Mouse (Mus musculus): ENCODE measurements around the gene Cabp2. TPM values are rescaled to one million over a fixed set of nuclear protein-coding genes. Genes with fewer than 3 reads are reported as not detected.

Cabp2 gene
- total and polyA plus RNA-seq, 2 experiments, result 0.27 to 0.37 TPM

- no peak for TF ChIP-seq POLR2A (IDR thresholded peaks at IDR 0.05; ENCODE audit: extremely low read depth, insufficient read depth, low read length)
- no peak for TF ChIP-seq CTCF (IDR thresholded peaks at IDR 0.05; ENCODE audit: low read depth, low read length)
- H3K4me3 ChIP-seq (ENCODE audit: insufficient read depth, low read depth, low read length), result no peak overlapping the region
- H3K27ac ChIP-seq (replicated peaks; ENCODE audit: insufficient read depth, low read depth, low read length), result peak overlapping the region; percentile 88
- peak overlapping the region; percentile 61; the same call in 1 of the 2 replicates for H3K9ac ChIP-seq (ENCODE audit: low read depth, low read length)
- no peaks in the 10 kb centered on the region for H3K79me2 ChIP-seq (ENCODE audit: control insufficient read depth, insufficient read depth, low read length)
- no peaks in the 10 kb centered on the region for H3K27me3 ChIP-seq (ENCODE audit: control insufficient read depth, insufficient read depth, low read length)
- H3K36me3 ChIP-seq (ENCODE audit: control insufficient read depth, insufficient read depth, low read length), result no peaks in the 10 kb centered on the region
- peak; percentile 69 for DNase-seq (ENCODE audit: extremely low read depth, low read depth, low spot score)
- WGBS, result 57% methylated on average over 6 of the region's 6 CpGs
- peaks cover 34% of the 10 kb centered on the region for H3K4me1 ChIP-seq (ENCODE audit: control insufficient read depth, insufficient read depth, low read length)
Measured at GRCm38 (mm10) chr19:4071406-4071805, 10.0 kb upstream of the Cabp2 start.

- H3K27ac ChIP-seq (replicated peaks; ENCODE audit: insufficient read depth, low read depth, low read length), result peak overlapping the region; percentile 78
- no peaks in the 10 kb centered on the region for H3K79me2 ChIP-seq (ENCODE audit: control insufficient read depth, insufficient read depth, low read length)
- DNase-seq (ENCODE audit: extremely low read depth, low read depth, low spot score), result peak; percentile 47
- WGBS, result 54% methylated on average over 6 of the region's 6 CpGs
- H3K4me3 ChIP-seq (ENCODE audit: insufficient read depth, low read depth, low read length), result no peak overlapping the region
- H3K4me1 ChIP-seq (ENCODE audit: control insufficient read depth, insufficient read depth, low read length), result peaks cover 25% of the 10 kb centered on the region
- peak overlapping the region; percentile 24; the same call in 1 of the 2 replicates for H3K9ac ChIP-seq (ENCODE audit: low read depth, low read length)
- no peaks in the 10 kb centered on the region for H3K36me3 ChIP-seq (ENCODE audit: control insufficient read depth, insufficient read depth, low read length)
- TF ChIP-seq CTCF (IDR thresholded peaks at IDR 0.05; ENCODE audit: low read depth, low read length) (no peak), POLR2A (IDR thresholded peaks at IDR 0.05; ENCODE audit: extremely low read depth, insufficient read depth, low read length) (no peak)
- no peaks in the 10 kb centered on the region for H3K27me3 ChIP-seq (ENCODE audit: control insufficient read depth, insufficient read depth, low read length)
Measured at GRCm38 (mm10) chr19:4072706-4073424, 8.5 kb upstream of the Cabp2 start.

GRCm38 (mm10) chr19:4075531-4075930 is 5.8 kb upstream of the Cabp2 start:
- H3K36me3 ChIP-seq (ENCODE audit: control insufficient read depth, insufficient read depth, low read length), result no peaks in the 10 kb centered on the region
- H3K4me1 ChIP-seq (ENCODE audit: control insufficient read depth, insufficient read depth, low read length), result peaks cover 25% of the 10 kb centered on the region
- peak; percentile 78 for DNase-seq (ENCODE audit: extremely low read depth, low read depth, low spot score)
- no peak overlapping the region for H3K9ac ChIP-seq (ENCODE audit: low read depth, low read length)
- no peak overlapping the region for H3K4me3 ChIP-seq (ENCODE audit: insufficient read depth, low read depth, low read length)
- TF ChIP-seq CTCF (IDR thresholded peaks at IDR 0.05; ENCODE audit: low read depth, low read length), result no peak
- no peak for TF ChIP-seq POLR2A (IDR thresholded peaks at IDR 0.05; ENCODE audit: extremely low read depth, insufficient read depth, low read length)
- H3K27ac ChIP-seq (replicated peaks; ENCODE audit: insufficient read depth, low read depth, low read length), result no peak overlapping the region
- H3K27me3 ChIP-seq (ENCODE audit: control insufficient read depth, insufficient read depth, low read length), result no peaks in the 10 kb centered on the region
- no peaks in the 10 kb centered on the region for H3K79me2 ChIP-seq (ENCODE audit: control insufficient read depth, insufficient read depth, low read length)
- 33% methylated on average over 1 of the region's 1 CpGs for WGBS

- no peak for TF ChIP-seq POLR2A (IDR thresholded peaks at IDR 0.05; ENCODE audit: extremely low read depth, insufficient read depth, low read length)
- no peak for TF ChIP-seq CTCF (IDR thresholded peaks at IDR 0.05; ENCODE audit: low read depth, low read length)
- DNase-seq (ENCODE audit: extremely low read depth, low read depth, low spot score), result no peak
- Histone ChIP-seq H3K27me3 (ENCODE audit: control insufficient read depth, insufficient read depth, low read length) (no peaks in the 10 kb centered on the region), H3K79me2 (ENCODE audit: control insufficient read depth, insufficient read depth, low read length) (no peaks in the 10 kb centered on the region), H3K36me3 (ENCODE audit: control insufficient read depth, insufficient read depth, low read length) (no peaks in the 10 kb centered on the region), H3K27ac (replicated peaks; ENCODE audit: insufficient read depth, low read depth, low read length) (no peak overlapping the region), H3K4me1 (ENCODE audit: control insufficient read depth, insufficient read depth, low read length) (peaks cover 17% of the 10 kb centered on the region; the same call in 1 of the 2 replicates), H3K9ac (ENCODE audit: low read depth, low read length) (no peak overlapping the region), H3K4me3 (ENCODE audit: insufficient read depth, low read depth, low read length) (no peak overlapping the region)
- 91% methylated on average over 1 of the region's 1 CpGs for WGBS
Measured at GRCm38 (mm10) chr19:4079594-4079993, 1.8 kb upstream of the Cabp2 start.

- 23% methylated on average over 8 of the region's 8 CpGs for WGBS
- H3K27me3 ChIP-seq (ENCODE audit: control insufficient read depth, insufficient read depth, low read length), result no peaks in the 10 kb centered on the region
- peaks cover 19% of the 10 kb centered on the region; the same call in 1 of the 2 replicates for H3K4me1 ChIP-seq (ENCODE audit: control insufficient read depth, insufficient read depth, low read length)
- peak; percentile 79 for TF ChIP-seq CTCF (IDR thresholded peaks at IDR 0.05; ENCODE audit: low read depth, low read length)
- no peak for TF ChIP-seq POLR2A (IDR thresholded peaks at IDR 0.05; ENCODE audit: extremely low read depth, insufficient read depth, low read length)
- no peaks in the 10 kb centered on the region for H3K36me3 ChIP-seq (ENCODE audit: control insufficient read depth, insufficient read depth, low read length)
- H3K4me3 ChIP-seq (ENCODE audit: insufficient read depth, low read depth, low read length), result no peak overlapping the region
- no peaks in the 10 kb centered on the region for H3K79me2 ChIP-seq (ENCODE audit: control insufficient read depth, insufficient read depth, low read length)
- H3K9ac ChIP-seq (ENCODE audit: low read depth, low read length), result 0 out of 2 replicates have a peak overlapping the region, but pooled peaks have one; percentile 36
- H3K27ac ChIP-seq (replicated peaks; ENCODE audit: insufficient read depth, low read depth, low read length), result no peak overlapping the region; the same call in 1 of the 2 replicates
- DNase-seq (ENCODE audit: extremely low read depth, low read depth, low spot score), result peak; percentile 56
Measured at GRCm38 (mm10) chr19:4080511-4081009, 818 bp upstream of the Cabp2 start.

Data from liver, adult 2 months (tissue).